Mouse (Mus musculus) thymus, adult 18-20 months (tissue): ENCODE results near the gene Klc2.

Source experiments
- DNase-seq, 2 experiments: peaks; one replicate each; pipeline ENCODE4 v3.0.0; 2022; ENCODE audit warnings: mixed read lengths in 2 of 2

Gene Klc2

DNA sequence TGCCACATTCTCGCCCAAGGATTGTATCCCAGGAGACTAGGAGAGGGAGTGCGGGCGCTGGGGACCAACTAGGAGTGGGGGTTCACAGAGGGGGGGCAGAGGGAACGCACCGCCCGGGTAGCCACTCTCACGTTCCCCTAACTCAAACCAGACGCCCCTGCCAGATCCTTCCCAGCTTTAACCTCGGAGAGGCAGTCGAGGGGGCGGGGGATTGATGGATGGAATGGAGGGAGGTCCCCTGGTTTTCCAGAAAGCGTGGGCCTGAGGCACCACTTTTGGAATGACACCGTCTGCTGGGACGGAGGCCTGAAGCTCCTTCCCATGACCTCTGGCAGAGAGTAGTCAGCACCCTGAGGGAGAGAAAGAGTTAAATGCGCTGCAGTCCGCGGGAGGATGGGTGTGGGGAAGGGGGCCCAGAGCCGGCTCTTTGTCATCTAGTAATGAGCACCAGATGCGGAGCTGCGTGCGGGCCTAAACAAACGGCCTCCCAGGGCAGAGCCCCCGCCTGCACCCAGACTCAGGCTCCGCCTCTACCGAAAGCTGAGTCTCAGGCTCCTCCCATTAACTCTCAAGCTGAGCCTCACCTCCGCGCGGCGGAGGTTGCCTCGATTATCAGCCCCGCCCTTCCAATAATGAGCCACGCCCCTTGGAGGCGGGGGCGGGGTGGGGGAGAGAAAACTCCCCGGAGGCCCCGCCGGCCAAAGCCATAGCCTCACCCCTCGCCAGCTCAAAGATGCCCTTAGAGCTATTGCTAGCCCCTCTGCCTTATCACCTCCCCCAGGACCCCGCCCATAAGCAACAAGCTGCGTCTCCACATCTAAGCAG lies 46.6 kb downstream of the Klc2 start:
- no peak for DNase-seq

- DNase-seq = no peak
These were observed 47.3 kb downstream of the Klc2 start for GRCm38 (mm10) chr19:5071077-5071476.

GRCm38 (mm10) chr19:5069978-5070377 lies 48.4 kb downstream of the Klc2 start:
- no peak for DNase-seq

DNA sequence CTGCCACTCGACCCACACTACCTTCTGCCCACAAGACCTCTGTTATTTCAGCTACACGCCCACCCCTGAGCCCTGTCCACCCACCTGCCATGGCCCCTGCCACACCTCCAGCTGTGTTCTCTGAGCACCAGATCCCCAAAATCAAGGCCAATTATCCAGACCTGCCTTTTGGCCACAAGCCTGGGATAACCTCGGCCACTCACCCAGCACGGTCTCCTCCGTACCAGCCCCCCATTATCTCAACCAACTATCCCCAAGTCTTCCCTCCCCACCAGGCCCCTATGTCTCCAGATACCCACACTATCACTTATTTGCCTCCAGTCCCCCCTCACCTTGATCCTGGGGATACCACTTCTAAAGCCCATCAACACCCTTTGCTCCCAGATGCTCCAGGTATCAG lies 48.9 kb downstream of the Klc2 start:
- no peak for DNase-seq

DNA sequence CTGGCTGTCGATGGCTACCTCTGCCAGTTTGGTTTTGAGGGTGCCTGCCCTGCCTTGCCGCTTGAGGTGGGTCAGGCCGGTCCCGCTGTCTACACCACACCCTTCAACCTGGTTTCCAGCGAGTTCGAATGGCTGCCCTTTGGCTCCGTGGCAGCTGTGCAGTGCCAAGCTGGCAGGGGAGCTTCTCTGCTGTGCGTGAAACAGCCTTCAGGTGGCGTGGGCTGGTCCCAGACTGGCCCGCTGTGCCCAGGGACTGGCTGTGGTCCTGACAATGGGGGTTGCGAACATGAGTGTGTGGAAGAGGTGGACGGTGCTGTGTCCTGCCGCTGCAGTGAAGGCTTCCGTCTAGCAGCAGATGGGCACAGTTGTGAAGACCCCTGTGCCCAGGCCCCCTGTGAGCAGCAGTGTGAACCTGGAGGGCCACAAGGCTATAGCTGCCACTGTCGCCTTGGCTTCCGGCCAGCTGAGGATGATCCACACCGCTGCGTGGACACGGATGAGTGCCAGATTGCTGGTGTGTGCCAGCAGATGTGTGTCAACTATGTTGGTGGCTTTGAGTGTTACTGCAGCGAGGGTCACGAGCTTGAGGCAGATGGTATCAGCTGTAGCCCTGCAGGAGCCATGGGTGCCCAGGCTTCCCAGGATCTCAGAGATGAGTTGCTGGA lies 49.7 kb downstream of the Klc2 start:
- no peak for DNase-seq

GRCm38 (mm10) chr19:5067867-5068569 lies 50.3 kb downstream of the Klc2 start, which contains the start of gene Cd248:
TSS of gene Cd248 (plus strand) at chr19:5068078.
- no peak for DNase-seq

DNA sequence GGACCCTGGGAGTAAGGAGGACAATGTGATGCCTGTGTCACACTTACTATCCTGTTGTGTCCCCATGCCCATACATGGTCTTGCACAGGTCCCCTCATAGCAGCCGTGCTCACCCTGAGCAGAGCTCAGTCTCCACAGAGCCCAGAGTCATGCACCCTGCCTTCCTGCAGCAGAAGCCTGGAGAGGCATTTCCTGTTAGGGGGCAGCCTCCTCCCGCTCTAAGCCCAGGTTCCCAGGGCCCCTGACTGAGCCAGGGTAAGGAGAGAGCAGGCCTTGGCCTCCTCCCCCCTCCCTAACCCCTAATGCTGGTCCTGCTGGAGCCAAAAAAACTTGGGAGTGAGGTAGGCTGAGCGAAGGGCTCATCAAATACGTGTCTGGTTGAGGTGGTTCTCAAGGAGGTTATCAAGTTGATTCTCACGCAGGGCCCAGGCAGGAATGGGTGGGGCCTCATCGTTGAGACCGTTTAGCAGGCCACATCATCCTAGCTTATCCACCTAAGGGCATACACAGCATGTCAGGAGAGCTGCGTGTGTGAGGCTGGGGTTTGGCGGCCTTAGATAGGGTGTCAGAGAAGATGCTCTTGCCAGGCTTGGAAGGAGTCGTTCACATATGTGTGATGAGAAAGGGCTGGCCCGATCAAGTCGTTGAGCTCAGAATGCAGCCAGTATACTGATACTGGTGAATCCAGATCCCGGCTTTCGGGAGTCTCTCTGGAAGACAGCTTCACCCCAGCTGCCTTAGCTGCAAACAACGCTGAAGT lies 51.1 kb downstream of the Klc2 start:
- no peak for DNase-seq

DNA sequence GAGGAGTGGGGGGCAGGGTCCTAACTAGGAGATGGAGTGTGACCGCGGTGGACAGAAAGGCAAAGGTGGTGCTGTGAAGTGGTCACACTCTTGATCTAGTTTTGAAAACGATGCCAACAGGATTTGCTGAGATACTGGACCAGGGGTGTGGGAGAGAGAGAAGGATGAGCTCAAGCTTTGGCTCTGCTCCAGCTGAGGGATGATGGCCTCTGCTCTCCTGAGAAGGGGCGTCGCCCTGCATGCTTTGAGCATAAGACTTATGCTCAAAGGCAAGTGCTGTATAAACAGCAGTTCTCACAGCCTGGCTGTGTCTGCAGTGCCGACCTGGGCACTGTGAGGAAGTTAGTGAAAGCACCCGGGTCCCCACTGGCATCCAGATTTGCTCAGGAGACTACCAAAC lies 53.3 kb downstream of the Klc2 start:
- DNase-seq = no peak

GRCm38 (mm10) chr19:5062446-5062845 lies 55.9 kb downstream of the Klc2 start:
- DNase-seq = no peak

DNA sequence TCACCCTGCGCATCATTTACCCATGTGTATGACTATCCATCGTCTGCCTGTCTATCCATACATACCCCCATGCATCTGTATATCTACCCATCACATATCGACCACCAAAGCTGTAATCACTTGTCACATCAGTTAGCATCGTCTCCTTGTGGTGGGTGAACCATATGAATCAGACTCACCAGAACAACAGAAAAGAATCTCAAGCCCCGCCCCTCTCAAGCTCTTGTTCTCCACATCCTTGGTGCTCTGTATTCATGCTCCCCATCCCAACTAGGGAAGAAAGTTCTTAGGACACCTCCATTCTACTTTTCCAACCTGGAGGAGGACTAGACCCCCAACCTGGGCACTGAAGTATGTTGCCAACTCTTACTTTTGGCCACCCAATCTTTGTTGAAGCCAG lies 56.3 kb downstream of the Klc2 start:
- DNase-seq = no peak

DNA sequence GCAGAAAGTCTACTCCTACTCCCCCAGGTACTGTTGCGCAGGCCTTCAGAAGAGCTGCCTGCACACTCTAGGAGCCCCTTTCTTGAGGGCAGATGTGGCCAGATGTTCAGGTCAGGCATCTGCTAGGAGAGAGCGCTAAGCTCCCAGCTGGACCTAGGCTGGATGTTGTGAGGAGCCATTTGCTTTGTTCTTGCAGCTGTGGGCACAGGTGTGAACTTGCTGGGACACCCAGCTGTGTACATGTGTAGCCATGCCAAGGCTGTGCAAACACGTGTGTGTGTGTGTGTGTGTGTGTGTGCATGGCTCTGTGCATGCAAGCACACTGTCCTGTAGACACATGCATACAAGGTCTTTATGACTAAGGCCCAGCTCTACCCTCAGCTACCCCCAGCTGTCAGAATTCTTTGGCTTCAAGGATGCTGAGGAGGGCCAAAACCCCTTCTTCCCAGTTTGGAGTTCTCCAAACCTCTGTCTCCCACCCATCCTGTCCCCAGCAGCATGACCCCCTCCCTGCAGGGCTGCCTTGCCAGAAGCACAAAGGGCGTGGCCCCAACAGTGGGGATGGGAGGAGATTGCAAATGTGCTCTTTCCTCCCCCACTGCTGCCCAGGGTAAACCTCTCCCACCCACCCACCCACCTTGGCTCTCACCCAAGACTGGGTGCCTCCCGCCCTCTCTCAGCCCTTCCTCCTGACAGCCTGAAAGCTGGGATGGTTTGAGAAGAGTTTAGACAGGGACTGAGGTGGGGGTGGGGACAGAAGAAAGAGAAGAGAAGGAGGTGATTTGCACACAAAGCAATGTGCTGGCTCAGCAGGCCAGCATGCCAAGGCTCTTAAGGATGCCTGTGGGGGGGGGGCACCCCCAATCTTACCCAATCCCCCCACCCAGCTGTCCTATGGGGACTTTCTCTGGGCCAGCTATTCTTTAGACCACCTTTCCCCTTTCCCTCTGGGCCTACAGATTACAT lies 57.7 kb downstream of the Klc2 start:
- DNase-seq = no peak

DNA sequence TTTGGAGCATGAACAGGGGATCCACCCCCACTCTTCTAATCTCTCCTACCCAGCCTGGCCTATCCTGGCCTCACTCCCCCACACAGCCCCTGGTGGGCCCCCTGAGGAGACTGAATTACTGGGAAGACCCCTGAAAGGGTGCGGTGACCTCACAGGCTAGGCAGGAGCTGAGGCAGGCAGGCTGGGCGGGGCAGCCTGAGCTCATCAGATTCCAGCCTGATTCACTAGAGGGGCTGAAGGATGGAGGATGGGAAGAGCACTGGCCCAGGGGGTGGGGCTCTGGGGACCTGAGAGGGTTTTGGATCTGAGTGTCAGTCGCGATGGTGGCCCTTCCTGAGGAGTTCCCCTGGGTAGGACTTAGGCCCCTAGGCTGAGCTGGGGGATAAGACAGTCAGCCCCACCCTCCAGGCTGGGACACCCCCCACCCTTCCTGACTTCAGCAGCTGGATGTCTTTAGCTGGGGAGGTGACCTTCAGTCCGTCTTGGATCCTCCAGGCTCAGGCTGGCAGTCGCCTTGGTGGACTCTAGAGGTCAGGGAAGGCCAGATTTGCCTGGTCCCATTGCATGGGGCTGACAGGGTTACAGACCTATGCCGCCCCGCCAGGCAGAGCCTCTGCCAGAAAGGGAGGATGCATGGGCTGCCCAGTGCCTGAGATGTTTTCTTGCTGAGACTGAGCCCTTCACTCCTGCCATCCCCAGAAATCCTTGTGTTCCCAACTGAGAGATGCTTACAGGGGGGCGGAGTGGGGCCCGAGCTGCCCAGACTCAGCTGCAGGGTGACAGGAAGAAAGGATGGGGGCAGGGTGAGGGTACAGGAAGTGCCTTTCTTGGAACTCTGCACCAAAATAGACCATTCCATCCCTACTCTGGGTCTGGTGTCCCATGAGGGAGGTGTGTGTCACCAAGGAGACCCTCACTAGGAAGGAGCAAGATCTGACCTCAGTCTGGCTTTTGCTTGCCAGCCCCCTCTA lies 59.3 kb downstream of the Klc2 start:
- no peak for DNase-seq

- DNase-seq = no peak
These were observed 60.2 kb downstream of the Klc2 start for GRCm38 (mm10) chr19:5057876-5058775.
